Mouse (Mus musculus) brown adipose tissue, adult 24 weeks (tissue): ENCODE data around the gene Lyg2. TPM values are rescaled to one million over a fixed set of nuclear protein-coding genes. Genes with fewer than 3 reads are reported as not detected.

Experiments used
- H3K27ac ChIP-seq: fragments of 200-500 bp; replicated peaks from 2 replicates; pipeline ENCODE4 v1.5.1; 2012; ENCODE audit warnings: low read depth, mild to moderate bottlenecking, low read length
- H3K4me1 ChIP-seq: fragments of 200-500 bp; 2 replicates; pipeline ENCODE4 v1.6.1; 2012; ENCODE audit warnings: low read length, mixed read lengths; ENCODE audit not compliant: control insufficient read depth, insufficient read depth, insufficient read length
- H3K4me3 ChIP-seq: fragments of 200-500 bp; 2 replicates; pipeline ENCODE4 v1.5.1; 2012; ENCODE audit warnings: low read depth, mild to moderate bottlenecking, low read length, moderate library complexity; ENCODE audit not compliant: insufficient read depth
- polyA plus RNA-seq: library from polyadenylated mRNA; stranded (reverse); fragments of >200 nt; gene quantifications from 2 replicates; pipeline ENCODE4 v1.2.4, GENCODE M21; 2012; ENCODE audit not compliant: missing spikeins, insufficient read depth, insufficient read length

Lyg2 gene
- polyA plus RNA-seq, 1 experiment = not detected

DNA sequence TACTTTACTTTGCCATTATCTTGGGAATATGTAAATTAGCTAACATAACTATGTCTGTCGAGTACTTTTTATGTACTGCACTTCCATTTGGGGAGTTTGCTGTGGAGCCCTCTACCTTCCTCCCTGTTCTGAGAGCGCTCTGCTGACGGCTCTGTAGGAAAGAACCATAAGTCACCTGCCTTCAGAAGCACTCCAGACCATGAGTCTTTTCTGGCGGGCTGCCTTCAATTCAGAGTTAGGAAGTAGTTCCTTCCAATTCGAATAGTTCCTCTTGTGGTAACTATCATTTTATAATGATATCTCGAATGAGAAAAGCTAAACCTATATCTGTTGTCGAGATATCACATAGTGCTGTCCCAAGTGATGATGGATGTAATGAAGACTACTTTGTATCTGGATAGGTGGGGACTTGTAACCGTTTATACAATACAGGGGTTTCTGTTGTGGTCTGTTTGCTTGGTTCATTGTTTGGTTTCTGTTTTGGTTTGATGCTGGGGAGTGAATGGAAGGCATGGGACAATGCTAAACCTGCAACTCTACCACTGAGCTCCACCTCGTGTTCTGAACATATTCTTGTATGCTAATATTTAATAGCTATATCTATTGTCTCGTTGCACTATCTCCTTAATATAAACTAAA lies 48.5 kb downstream of the Lyg2 start:
- H3K4me1 ChIP-seq = peaks cover 7% of the 10 kb centered on the region; the same call in 1 of the 2 replicates
- H3K4me3 ChIP-seq = no peak overlapping the region
- no peak overlapping the region for H3K27ac ChIP-seq

DNA sequence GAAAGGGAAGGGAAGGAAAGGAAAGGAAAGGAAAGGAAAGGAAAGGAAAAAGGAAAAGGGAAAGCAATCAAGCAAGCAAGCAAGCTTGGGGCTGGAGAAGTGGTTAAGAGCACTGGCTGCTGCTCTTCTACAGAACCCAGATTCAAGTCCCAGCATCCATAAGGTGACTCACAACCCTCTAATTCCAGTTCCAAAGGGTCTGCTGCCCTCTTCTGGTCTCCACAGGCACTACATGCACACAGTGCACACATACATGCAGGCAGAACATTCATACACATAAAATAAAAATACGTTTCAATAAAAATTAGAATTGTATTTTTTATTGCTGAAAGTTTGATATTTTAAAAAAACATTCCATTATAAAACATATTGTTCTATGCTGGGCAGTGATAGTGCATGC lies 49.2 kb downstream of the Lyg2 start:
- peaks cover 7% of the 10 kb centered on the region; the same call in 1 of the 2 replicates for H3K4me1 ChIP-seq
- no peak overlapping the region for H3K4me3 ChIP-seq
- no peak overlapping the region for H3K27ac ChIP-seq

DNA sequence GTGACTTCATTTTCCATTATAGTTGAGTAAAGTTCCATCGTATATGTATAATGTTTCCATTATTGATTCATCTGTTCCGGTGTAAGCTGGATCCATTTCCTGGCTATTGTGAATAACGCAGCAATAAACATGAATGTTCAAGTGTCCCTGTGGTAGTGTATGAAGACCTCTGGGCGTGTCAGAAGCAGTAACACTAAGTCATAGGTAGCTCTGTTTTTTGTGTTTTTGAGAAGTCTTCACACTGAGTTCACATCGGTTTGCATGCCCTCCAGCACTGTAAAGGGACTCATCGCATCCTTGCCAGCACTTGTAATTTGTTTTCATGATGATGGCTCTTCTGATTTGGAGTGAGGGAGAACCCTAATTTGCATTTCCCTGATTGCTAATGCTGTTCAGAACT lies 50.0 kb downstream of the Lyg2 start, which contains the start of gene Tsga10:
Gene Tsga10 (minus strand): TSS at position 144 of the 400 bp plus-strand sequence.
- 0 out of 2 replicates have a peak, but pooled peaks cover 3% of the 10 kb centered on the region for H3K4me1 ChIP-seq
- peak within 1 kb of the TSS; percentile 54 for H3K27ac ChIP-seq
- peak within 1 kb of the TSS; percentile 62 for H3K4me3 ChIP-seq

DNA sequence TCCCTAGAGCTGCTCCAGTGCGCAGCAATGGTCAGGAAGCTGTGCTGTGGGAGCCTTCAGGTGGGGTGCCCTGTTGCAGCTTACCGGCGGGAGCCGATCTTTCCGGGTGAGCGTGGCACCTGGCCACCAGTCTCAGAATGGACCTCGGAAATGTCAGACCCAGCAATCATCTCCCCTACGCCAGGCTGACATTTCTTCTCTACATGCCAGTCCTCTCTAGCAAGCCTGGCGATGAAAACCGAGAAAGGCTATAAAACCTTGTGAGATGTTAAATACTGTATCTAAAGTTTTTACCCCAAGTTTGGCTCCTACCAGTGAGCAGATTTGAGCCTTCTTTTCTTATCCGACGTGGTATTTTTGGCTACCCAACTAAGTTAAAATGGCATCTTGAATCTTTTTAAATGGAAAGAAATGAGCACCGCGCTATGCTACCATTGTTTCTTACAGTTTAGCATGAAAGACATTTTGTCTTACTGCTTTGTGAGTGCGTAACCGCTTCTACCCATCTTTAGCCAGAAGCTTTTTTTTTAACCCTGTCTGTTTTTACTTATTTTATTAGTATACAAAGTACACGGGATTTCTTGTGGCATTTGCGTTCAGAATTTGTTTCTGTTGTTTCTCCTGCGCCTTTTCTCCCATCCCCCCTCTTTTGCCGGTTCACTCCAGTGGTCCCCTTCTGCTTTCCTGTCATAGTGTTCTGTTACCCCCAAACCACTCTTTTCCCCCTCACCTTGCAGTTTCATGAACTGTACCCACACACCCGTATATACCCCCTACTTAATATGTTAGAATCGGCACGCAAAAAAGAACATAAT lies 50.7 kb downstream of the Lyg2 start:
- H3K4me3 ChIP-seq = peak overlapping the region; percentile 62
- H3K4me1 ChIP-seq = 0 out of 2 replicates have a peak, but pooled peaks cover 3% of the 10 kb centered on the region
- peak overlapping the region; percentile 54 for H3K27ac ChIP-seq

DNA sequence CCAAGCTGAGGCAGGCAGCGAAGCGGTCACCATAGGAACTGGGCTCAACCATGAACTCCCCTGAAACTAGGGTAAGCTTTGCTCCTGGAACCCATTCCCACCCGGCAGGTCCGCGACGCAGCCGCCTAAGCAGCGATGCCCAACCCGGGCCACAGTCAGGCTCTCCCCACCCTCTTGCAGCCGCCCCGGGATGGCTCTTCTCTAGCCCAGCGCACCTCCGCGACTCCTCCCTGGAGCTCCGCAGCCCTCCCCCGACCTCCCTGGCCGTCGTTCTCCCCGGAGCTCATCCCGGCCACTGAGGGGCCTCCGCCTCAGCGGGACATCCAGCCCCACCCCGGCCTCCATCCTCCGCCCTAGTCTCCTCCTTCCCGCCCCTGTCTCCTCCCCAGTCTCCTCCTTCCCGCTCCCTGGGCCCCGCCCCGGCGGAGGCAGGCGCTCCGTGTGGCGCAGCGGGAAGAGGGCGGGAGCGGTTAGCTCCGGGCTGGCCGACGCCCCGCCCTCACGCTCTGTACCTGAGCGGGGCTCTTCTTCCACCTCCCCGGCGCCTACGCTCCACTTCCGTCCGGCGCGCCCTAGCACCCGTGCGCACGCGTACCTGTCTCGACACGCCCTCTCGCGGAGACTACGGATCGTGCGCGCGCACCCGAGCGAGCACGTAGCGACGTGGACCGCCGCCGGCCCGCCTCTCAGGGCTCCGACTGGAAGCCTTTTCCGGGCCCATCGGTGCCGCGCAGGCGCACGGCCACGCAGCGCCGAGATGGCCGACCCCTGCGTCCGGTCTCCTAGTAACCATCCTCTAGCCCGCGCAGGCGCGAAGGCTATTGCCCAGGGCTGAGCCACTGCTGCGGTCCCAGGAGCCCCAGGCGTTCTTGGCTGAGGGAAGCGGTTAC lies 51.5 kb downstream of the Lyg2 start:
- Histone ChIP-seq H3K4me3 (peak overlapping the region; percentile 77), H3K27ac (peak overlapping the region; percentile 32), H3K4me1 (0 out of 2 replicates have a peak, but pooled peaks cover 1% of the 10 kb centered on the region)

Other genes with a start within 250 kb of the Lyg2 start
- not detected in 2 replicates for gene 2010300C02Rik, start 196.4 kb downstream of the Lyg2 start, polyA plus RNA-seq
- gene Tsga10, start 50.1 kb downstream of the Lyg2 start, polyA plus RNA-seq = 6.1 and 8.5 TPM in 2 replicates
- 29.3 and 30.5 TPM in 2 replicates for gene Lipt1, start 44.8 kb downstream of the Lyg2 start, polyA plus RNA-seq
- gene Mitd1, start 26.1 kb downstream of the Lyg2 start, polyA plus RNA-seq = 12.3 and 12.8 TPM in 2 replicates
- gene Mrpl30, start 26.0 kb downstream of the Lyg2 start, polyA plus RNA-seq = 718 and 851 TPM in 2 replicates
- gene Lyg1, start 41.3 kb upstream of the Lyg2 start, polyA plus RNA-seq = not detected in 2 replicates
- gene Txndc9, start 81.4 kb upstream of the Lyg2 start, polyA plus RNA-seq = 56.9 and 63.9 TPM in 2 replicates
- 27.9 and 35.8 TPM in 2 replicates for gene Eif5b, start 81.5 kb upstream of the Lyg2 start, polyA plus RNA-seq
- 8.8 and 11.0 TPM in 2 replicates for gene Rev1, start 213.3 kb upstream of the Lyg2 start, polyA plus RNA-seq